Comparison of ENCODE assay signal across 11 mouse cellular contexts in the genomic region with DNA sequence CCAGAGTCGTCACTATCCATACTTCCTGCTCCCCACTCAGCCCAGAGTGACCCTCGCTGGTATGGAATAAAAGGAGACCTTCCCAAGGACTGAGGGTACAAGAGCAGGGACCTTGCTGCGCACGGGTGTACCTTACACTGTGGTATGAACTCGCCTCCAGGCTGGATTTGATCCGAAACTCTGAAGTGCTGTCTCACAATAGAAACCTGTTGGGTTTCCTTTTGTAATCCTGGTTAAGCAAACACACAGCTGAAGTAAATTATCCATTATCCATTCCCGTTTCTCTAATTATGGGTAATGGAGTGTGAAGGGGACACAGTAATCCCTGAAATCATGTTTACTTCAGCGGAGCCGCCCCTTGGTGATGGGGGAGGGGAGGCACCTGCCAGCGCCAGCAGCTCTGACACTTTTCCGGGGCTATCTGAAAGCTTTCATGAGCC. TPM values are rescaled to one million over a fixed set of nuclear protein-coding genes. Genes with fewer than 3 reads are reported as not detected.
DNase-seq lines count a peak whose midpoint lies in the region; ATAC-seq lines count a peak whose summit lies in the region.
"Had no signal": no experiment of that assay in that cellular context is flagged by ENCODE, and none has a peak within 500 bp of the region (broad histone marks: within the 10 kb centered on the region; RNA-seq: fewer than 3 reads in every experiment).

No protein-coding gene starts in this region.

- peaks cover 14% of the 10 kb centered on the region; the same call in 1 of the 2 replicates for H3K4me1 ChIP-seq in limb, embryonic 12.5 days (replicated peaks)
- peaks cover 14% of the 10 kb centered on the region for H3K4me1 ChIP-seq in limb, embryonic 10.5 days
- H3K4me1 ChIP-seq in forebrain, embryonic 14.5 days (ENCODE audit: control insufficient read depth, insufficient read depth, low read length), result peaks cover 16% of the 10 kb centered on the region
- H3K4me1 ChIP-seq in kidney, embryonic 14.5 days (ENCODE audit: control insufficient read depth, insufficient read depth, low read length), result peaks cover 35% of the 10 kb centered on the region

- no peak for DNase-seq in limb, embryonic 10.5 days (ENCODE audit: low spot score)
- DNase-seq in forebrain, embryonic 14.5 days (ENCODE audit: low spot score), result peak; percentile 65
- DNase-seq in retina, embryonic 14.5 days (ENCODE audit: low spot score), result peak; percentile 75
- DNase-seq in thymus, adult 18-20 months, result no peak
- no peak for DNase-seq in adrenal gland, postnatal 25 days
- DNase-seq in spleen, postnatal 14 days (ENCODE audit: low spot score in 2 of 2), result no peak
- DNase-seq: cerebellum, postnatal 36 days; thymus, postnatal 25 days had no signal

- H3K9me3 ChIP-seq in limb, embryonic 12.5 days, result 0 out of 2 replicates have a peak, but pooled peaks cover 3% of the 10 kb centered on the region
- no peaks in the 10 kb centered on the region for H3K9me3 ChIP-seq in limb, embryonic 10.5 days (replicated peaks)
- no peaks in the 10 kb centered on the region for H3K9me3 ChIP-seq in forebrain, embryonic 14.5 days (replicated peaks; ENCODE audit: control insufficient read depth, low read length)
- no peaks in the 10 kb centered on the region; the same call in 1 of the 2 replicates for H3K9me3 ChIP-seq in kidney, embryonic 14.5 days (ENCODE audit: control insufficient read depth, low read length)

- H3K4me3 ChIP-seq in limb, embryonic 12.5 days (replicated peaks), result no peak overlapping the region
- H3K4me3 ChIP-seq in limb, embryonic 10.5 days, result no peak overlapping the region
- no peak overlapping the region for H3K4me3 ChIP-seq in forebrain, embryonic 14.5 days (ENCODE audit: low read depth, low read length)
- H3K4me3 ChIP-seq in kidney, embryonic 14.5 days (ENCODE audit: low read length), result no peak overlapping the region

- no peaks in the 10 kb centered on the region for H3K27me3 ChIP-seq in limb, embryonic 12.5 days
- H3K27me3 ChIP-seq in limb, embryonic 10.5 days (ENCODE audit: low read depth, poor library complexity, severe bottlenecking), result no peaks in the 10 kb centered on the region
- no peaks in the 10 kb centered on the region for H3K27me3 ChIP-seq in forebrain, embryonic 14.5 days (replicated peaks; ENCODE audit: control insufficient read depth, insufficient read depth, low read length)
- H3K27me3 ChIP-seq in kidney, embryonic 14.5 days (ENCODE audit: control insufficient read depth, insufficient read depth, low read length), result no peaks in the 10 kb centered on the region

- 49% methylated on average over 11 of the region's 11 CpGs for WGBS in limb, embryonic 12.5 days
- 57% methylated on average over 11 of the region's 11 CpGs for WGBS in limb, embryonic 10.5 days
- 3% methylated on average over 11 of the region's 11 CpGs for WGBS in forebrain, embryonic 14.5 days
- WGBS in kidney, embryonic 14.5 days, result 31% methylated on average over 11 of the region's 11 CpGs

- peak; percentile 64; the same call in 1 of the 2 replicates for ATAC-seq in limb, embryonic 12.5 days (ENCODE audit: insufficient number of reproducible peaks, insufficient read depth, low FRiP score, low TSS enrichment, low read depth)
- peak; percentile 56 for ATAC-seq in forebrain, embryonic 14.5 days
- peak; percentile 38; the same call in 1 of the 2 replicates for ATAC-seq in kidney, embryonic 14.5 days (ENCODE audit: low FRiP score, low TSS enrichment)

- H3K36me3 ChIP-seq in limb, embryonic 12.5 days, result peaks cover 72% of the 10 kb centered on the region
- peaks cover 88% of the 10 kb centered on the region for H3K36me3 ChIP-seq in limb, embryonic 10.5 days
- peaks cover 26% of the 10 kb centered on the region for H3K36me3 ChIP-seq in forebrain, embryonic 14.5 days (ENCODE audit: control insufficient read depth, insufficient read depth, low read length)
- peaks cover 35% of the 10 kb centered on the region for H3K36me3 ChIP-seq in kidney, embryonic 14.5 days (ENCODE audit: control insufficient read depth, insufficient read depth, low read length)

- H3K9ac ChIP-seq in limb, embryonic 12.5 days (replicated peaks), result no peak overlapping the region
- H3K9ac ChIP-seq in forebrain, embryonic 14.5 days (ENCODE audit: low read length), result no peak overlapping the region
- H3K9ac ChIP-seq in kidney, embryonic 14.5 days (ENCODE audit: low read depth, low read length), result 0 out of 2 replicates have a peak overlapping the region, but pooled peaks have one; percentile 7

- no peak overlapping the region for H3K27ac ChIP-seq in limb, embryonic 12.5 days
- no peak overlapping the region for H3K27ac ChIP-seq in limb, embryonic 10.5 days
- peak overlapping the region; percentile 22; the same call in 1 of the 2 replicates for H3K27ac ChIP-seq in forebrain, embryonic 14.5 days (ENCODE audit: low read depth, low read length)
- H3K27ac ChIP-seq in kidney, embryonic 14.5 days (ENCODE audit: low read depth, low read length), result no peak overlapping the region
- H3K27ac ChIP-seq: macrophage had no signal

- no peak overlapping the region for H3K4me2 ChIP-seq in limb, embryonic 12.5 days
- 0 out of 2 replicates have a peak overlapping the region, but pooled peaks have one; percentile 2 for H3K4me2 ChIP-seq in forebrain, embryonic 14.5 days (ENCODE audit: low read length)
- no peak overlapping the region for H3K4me2 ChIP-seq in kidney, embryonic 14.5 days (replicated peaks; ENCODE audit: low read depth, low read length)

RNA-seq across cellular contexts. Expression of a gene that starts 21.8 kb away (rescaled TPM):
- 852 and 858 TPM in 2 replicates for polyA plus RNA-seq in limb, embryonic 12.5 days (2016; fragmentation: Nextera tagmentation; extraction: Ambion mirVana)
- 697 and 777 TPM in 2 replicates for polyA plus RNA-seq in limb, embryonic 10.5 days (2016; fragmentation: Nextera tagmentation; extraction: Ambion mirVana)
- 691 and 743 TPM in 2 replicates for polyA plus RNA-seq in forebrain, embryonic 14.5 days (2014; fragmentation: Nextera tagmentation; extraction: Ambion mirVana)
- polyA plus RNA-seq in kidney, embryonic 14.5 days (2014; fragmentation: Nextera tagmentation; extraction: Ambion mirVana), result 570 and 666 TPM in 2 replicates
- total RNA-seq in adrenal gland, postnatal 25 days (2021), result 220 and 297 TPM in 2 replicates

Comparison
In these comparisons a context has a peak if more than half of its experiments do, and no peak if none do; other contexts are left out.
1. DNase-seq: peak in forebrain, embryonic 14.5 days (single experiment) and retina, embryonic 14.5 days (single experiment); none in limb, embryonic 10.5 days (single experiment), thymus, adult 18-20 months (0 of 2), adrenal gland, postnatal 25 days (single experiment) and spleen, postnatal 14 days (0 of 2).
2. Peak in every context shown above with its lines, with median percentiles within 50 percentile points of each other: ATAC-seq.